Mouse (Mus musculus): ENCODE measurements at regions not wholly inside any gene's neighbourhood (a gene's known extent, or its start where the extent isn't known, plus 50 kb on each side); places are given as distances from the start of the nearest gene placed in this dataset.

DNA sequence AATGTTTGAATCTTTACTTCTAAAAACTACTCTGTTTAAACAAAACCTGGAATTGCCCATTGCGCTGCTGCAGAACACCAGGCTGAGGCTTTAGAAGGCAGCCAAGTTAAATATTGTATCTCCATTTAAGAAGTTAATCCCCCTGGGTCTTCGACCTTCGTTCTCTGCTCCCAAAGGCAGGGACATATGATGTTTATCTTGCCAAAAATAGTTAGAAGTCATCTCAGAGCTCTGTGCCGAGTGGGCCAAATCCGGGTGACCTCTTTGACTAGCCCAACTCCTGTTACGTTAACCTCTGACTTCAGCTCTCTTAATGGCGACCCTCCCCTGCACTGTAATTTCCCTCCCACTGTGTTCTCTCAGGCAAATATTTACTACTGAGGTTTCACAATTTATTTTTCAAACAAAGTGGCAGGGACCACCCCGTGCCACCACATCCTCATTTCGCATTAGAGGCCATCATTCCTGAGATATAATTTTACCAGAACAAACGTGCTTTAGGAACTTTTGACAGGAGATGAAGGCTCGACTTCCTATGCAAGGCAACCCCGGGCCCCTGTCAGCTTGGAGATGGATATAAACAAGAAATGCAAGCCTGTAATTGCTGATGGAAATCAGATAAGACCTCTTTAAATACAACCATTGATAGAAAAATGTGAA, 350.7 kb downstream of the Hsfy2 start:
- Histone ChIP-seq H3K4me3 (ENCODE audit: low read depth, low read length) (no peak overlapping the region), H3K27ac (ENCODE audit: low read depth) (no peak overlapping the region), H3K27me3 (ENCODE audit: insufficient read depth, low read length) (no peaks in the 10 kb centered on the region), H3K9me3 (ENCODE audit: low read length) (no peaks in the 10 kb centered on the region), H3K9ac (replicated peaks) (no peak overlapping the region), H3K4me2 (ENCODE audit: low read depth, low read length) (no peak overlapping the region; the same call in 1 of the 2 replicates), H3K4me1 (ENCODE audit: insufficient read depth) (no peaks in the 10 kb centered on the region), H3K36me3 (replicated peaks; ENCODE audit: insufficient read depth, low read length) (no peaks in the 10 kb centered on the region)
- DNase-seq (no peak), ATAC-seq (no peak)
- TF ChIP-seq CTCF (IDR thresholded peaks at IDR 0.05; ENCODE audit: low read depth): no peak
- TF ChIP-seq EP300 (IDR thresholded peaks at IDR 0.05; ENCODE audit: low read depth): no peak
- WGBS (ENCODE audit: insufficient replicate concordance): 48% methylated on average over 12 of the region's 12 CpGs

DNA sequence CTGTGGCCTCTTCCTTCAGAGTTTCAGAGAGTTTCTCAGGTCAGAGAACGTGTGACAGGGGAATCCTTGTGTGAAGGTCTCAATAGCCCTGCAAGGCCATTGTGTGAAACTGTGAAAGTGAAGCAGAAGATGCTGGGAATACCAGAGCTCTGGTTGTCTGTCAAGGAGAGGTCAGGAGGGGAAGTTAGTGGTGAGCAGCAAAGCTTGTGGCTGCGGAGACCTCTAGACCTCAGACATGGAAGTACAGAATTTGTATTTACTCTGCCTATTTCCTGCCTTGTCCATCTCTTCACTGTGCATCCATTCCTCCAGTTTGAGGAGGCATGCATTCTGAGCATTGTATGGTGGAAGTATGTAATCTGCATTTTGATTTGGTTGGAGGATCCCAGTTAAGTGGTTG, 375.5 kb downstream of the Hsfy2 start:
- H3K27me3 ChIP-seq (ENCODE audit: insufficient read depth, low read length): no peaks in the 10 kb centered on the region
- TF ChIP-seq EP300 (IDR thresholded peaks at IDR 0.05; ENCODE audit: low read depth): no peak
- TF ChIP-seq CTCF (IDR thresholded peaks at IDR 0.05; ENCODE audit: low read depth): no peak
- WGBS (ENCODE audit: insufficient replicate concordance): 41% methylated on average over 2 of the region's 2 CpGs

DNA sequence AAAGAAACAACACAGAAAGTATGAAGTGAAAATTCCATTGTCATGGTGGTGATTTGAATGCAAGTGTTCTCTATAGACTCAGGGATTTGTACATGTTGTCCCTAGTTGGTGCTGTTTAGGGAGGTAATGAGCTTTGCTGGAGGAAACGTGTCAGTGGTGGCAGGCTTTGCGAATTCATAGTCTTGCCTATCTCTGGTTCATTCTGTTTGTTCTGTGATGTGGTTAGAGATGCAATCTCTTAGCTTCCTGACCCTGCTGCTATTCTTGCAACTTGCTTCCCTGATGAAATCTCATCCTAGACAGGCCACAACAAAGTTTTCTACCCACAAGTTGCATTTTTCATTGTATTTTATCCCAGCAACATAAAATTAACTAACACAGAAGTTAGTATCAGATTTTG, 376.5 kb downstream of the Hsfy2 start:
- H3K27me3 ChIP-seq (ENCODE audit: insufficient read depth, low read length): no peaks in the 10 kb centered on the region
- H3K27ac ChIP-seq (ENCODE audit: low read depth): no peak overlapping the region
- no peaks in the 10 kb centered on the region for H3K4me1 ChIP-seq (ENCODE audit: insufficient read depth)
- H3K4me2 ChIP-seq (ENCODE audit: low read depth, low read length): no peak overlapping the region
- H3K9me3 ChIP-seq (ENCODE audit: low read length): no peaks in the 10 kb centered on the region; the same call in 1 of the 2 replicates
- H3K4me3 ChIP-seq (ENCODE audit: low read depth, low read length): no peak overlapping the region
- 36% methylated on average over 2 of the region's 2 CpGs for WGBS (ENCODE audit: insufficient replicate concordance)
- ATAC-seq: no peak
- no peaks in the 10 kb centered on the region for H3K36me3 ChIP-seq (replicated peaks; ENCODE audit: insufficient read depth, low read length)
- no peak overlapping the region for H3K9ac ChIP-seq (replicated peaks)
- no peak for DNase-seq
- no peak for TF ChIP-seq EP300 (IDR thresholded peaks at IDR 0.05; ENCODE audit: low read depth)
- TF ChIP-seq CTCF (IDR thresholded peaks at IDR 0.05; ENCODE audit: low read depth): no peak

More for the DNA sequence above, 375.5 kb downstream of the Hsfy2 start:
- H3K4me1 ChIP-seq (ENCODE audit: insufficient read depth): no peaks in the 10 kb centered on the region
- H3K4me2 ChIP-seq (ENCODE audit: low read depth, low read length): no peak overlapping the region
- no peaks in the 10 kb centered on the region; the same call in 1 of the 2 replicates for H3K9me3 ChIP-seq (ENCODE audit: low read length)
- no peak for DNase-seq
- ATAC-seq: no peak
- no peak overlapping the region for H3K9ac ChIP-seq (replicated peaks)
- no peak overlapping the region for H3K4me3 ChIP-seq (ENCODE audit: low read depth, low read length)
- H3K36me3 ChIP-seq (replicated peaks; ENCODE audit: insufficient read depth, low read length): no peaks in the 10 kb centered on the region
- no peak overlapping the region for H3K27ac ChIP-seq (ENCODE audit: low read depth)

DNA sequence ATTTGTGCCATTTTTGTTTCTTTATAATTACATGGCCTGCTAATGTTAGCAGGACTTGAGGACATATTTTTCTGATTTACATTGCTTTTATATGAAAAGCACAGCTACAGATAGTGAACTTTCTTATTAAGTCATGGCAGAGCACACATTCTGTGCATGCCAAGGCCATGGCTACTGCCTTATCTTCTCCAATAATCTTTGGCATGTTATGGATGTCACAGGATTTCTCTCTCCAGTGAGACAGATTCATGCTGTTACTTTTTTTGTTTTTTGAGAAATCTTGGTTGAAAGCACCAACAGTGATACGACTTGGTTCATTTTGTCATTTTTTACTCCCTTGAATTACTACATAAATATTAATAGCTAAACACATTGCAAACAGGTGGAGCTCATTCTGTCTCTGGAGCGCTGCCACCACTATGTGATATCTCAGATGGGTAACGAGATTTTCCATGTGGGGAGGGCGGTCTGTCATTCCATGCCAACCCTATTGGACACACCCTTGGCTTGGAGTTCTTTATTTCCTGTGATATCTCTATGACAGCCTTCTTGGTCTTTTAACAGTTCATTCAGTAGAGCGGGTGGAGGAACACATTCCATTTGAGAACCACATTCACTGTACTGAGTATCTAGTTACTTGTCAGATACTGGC, 380.3 kb downstream of the Hsfy2 start:
- no peak overlapping the region for H3K27ac ChIP-seq (ENCODE audit: low read depth)
- H3K9me3 ChIP-seq (ENCODE audit: low read length): no peaks in the 10 kb centered on the region
- no peak overlapping the region for H3K4me2 ChIP-seq (ENCODE audit: low read depth, low read length)
- TF ChIP-seq EP300 (IDR thresholded peaks at IDR 0.05; ENCODE audit: low read depth) (no peak), CTCF (IDR thresholded peaks at IDR 0.05; ENCODE audit: low read depth) (no peak)
- no peaks in the 10 kb centered on the region for H3K36me3 ChIP-seq (replicated peaks; ENCODE audit: insufficient read depth, low read length)
- WGBS (ENCODE audit: insufficient replicate concordance): 72% methylated on average over 5 of the region's 5 CpGs
- no peak overlapping the region for H3K4me3 ChIP-seq (ENCODE audit: low read depth, low read length)
- ATAC-seq: no peak
- H3K9ac ChIP-seq (replicated peaks): no peak overlapping the region
- H3K4me1 ChIP-seq (ENCODE audit: insufficient read depth): no peaks in the 10 kb centered on the region
- H3K27me3 ChIP-seq (ENCODE audit: insufficient read depth, low read length): no peaks in the 10 kb centered on the region
- DNase-seq: no peak

DNA sequence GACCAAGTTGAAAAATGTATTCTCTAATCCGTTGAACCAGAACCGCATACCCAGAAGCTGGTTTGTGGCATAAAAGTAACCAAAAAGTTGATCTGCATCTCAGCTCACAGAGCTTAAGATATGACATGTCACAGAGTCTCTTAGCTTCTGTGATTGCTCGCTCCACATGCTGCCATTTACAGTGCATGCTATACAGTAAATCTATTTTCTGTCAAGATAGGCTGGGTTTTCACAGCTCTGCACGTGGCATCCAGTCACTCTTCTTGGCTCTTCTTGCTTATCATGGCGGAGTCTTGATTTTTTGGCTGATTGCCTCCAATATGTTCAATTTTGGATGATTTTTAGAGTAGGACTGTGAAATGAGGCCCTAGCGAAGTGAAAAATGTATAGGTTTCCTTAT, 397.5 kb downstream of the Hsfy2 start:
- H3K4me2 ChIP-seq (ENCODE audit: low read depth, low read length): no peak overlapping the region
- H3K4me3 ChIP-seq (ENCODE audit: low read depth, low read length): no peak overlapping the region
- ATAC-seq (no peak), DNase-seq (no peak)
- H3K36me3 ChIP-seq (replicated peaks; ENCODE audit: insufficient read depth, low read length): no peaks in the 10 kb centered on the region
- H3K27me3 ChIP-seq (ENCODE audit: insufficient read depth, low read length): no peaks in the 10 kb centered on the region
- no peak overlapping the region for H3K27ac ChIP-seq (ENCODE audit: low read depth)
- TF ChIP-seq CTCF (IDR thresholded peaks at IDR 0.05; ENCODE audit: low read depth): no peak
- no peak for TF ChIP-seq EP300 (IDR thresholded peaks at IDR 0.05; ENCODE audit: low read depth)
- H3K9ac ChIP-seq (replicated peaks): no peak overlapping the region
- H3K4me1 ChIP-seq (ENCODE audit: insufficient read depth): no peaks in the 10 kb centered on the region
- WGBS (ENCODE audit: insufficient replicate concordance): 75% methylated on average over 6 of the region's 6 CpGs
- H3K9me3 ChIP-seq (ENCODE audit: low read length): no peaks in the 10 kb centered on the region

DNA sequence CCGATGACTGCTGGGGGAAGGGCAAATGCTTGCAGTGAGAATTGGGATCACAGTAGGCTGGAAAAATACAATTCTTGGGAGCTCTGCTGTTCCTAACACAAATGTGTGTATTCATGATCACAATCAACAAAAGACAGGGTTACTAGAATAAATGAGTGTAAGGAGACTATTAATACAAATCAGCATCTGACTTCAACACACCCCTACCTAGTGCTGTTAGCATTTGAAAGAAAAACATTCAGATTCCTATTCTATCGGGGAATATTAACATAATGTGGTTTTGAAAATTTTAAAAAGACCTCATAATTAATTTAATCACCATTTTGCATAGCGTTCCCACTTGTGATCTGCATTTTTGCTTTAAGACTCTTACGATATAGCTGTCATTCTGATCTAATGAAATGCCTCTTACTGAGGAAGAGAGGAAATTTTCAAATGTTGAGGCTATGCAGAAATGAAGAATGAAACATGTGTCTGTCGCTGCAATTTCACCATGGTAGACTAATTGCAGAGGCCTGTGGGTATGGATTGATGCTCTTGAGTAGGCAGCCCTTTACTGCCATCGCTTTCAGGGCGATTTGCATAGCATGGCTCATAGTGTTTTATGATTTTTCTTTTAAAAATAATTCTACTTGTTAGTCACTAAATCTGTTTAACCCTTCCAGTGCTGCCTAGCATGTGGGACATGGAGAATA, 410.8 kb downstream of the Hsfy2 start:
- Histone ChIP-seq H3K9ac (replicated peaks) (no peak overlapping the region), H3K27me3 (ENCODE audit: insufficient read depth, low read length) (no peaks in the 10 kb centered on the region), H3K4me3 (ENCODE audit: low read depth, low read length) (no peak overlapping the region), H3K27ac (ENCODE audit: low read depth) (no peak overlapping the region), H3K36me3 (replicated peaks; ENCODE audit: insufficient read depth, low read length) (no peaks in the 10 kb centered on the region), H3K4me2 (ENCODE audit: low read depth, low read length) (no peak overlapping the region), H3K4me1 (ENCODE audit: insufficient read depth) (no peaks in the 10 kb centered on the region), H3K9me3 (ENCODE audit: low read length) (no peaks in the 10 kb centered on the region)
- TF ChIP-seq CTCF (IDR thresholded peaks at IDR 0.05; ENCODE audit: low read depth): no peak
- TF ChIP-seq EP300 (IDR thresholded peaks at IDR 0.05; ENCODE audit: low read depth): no peak
- no peak for DNase-seq
- 71% methylated on average over 7 of the region's 7 CpGs for WGBS (ENCODE audit: insufficient replicate concordance)
- no peak for ATAC-seq
